Mouse (Mus musculus): Measurements from ENCODE around the gene Msx3.

DNA sequence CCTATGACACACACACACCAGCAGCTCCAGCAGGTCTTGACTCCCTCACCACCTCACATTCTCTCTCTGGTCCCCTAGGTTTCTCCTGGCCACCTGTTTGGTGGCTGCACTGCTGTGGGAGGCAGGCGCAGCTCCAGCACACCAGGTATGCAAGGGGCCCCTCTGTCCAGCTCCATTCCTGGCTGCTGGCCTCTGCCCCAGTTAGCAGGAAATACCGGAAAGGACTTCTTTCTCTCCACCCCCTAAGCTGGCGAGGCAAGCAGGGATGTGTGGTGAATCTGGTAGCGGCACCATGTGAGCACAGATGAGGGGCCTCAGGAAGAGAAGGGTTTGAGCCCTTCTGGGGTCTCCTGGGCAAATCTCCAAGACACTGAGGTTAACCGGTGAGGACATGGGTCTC is 46.1 kb upstream of the Msx3 start:
- TF ChIP-seq CTCF (IDR thresholded peaks at IDR 0.05; ENCODE audit: low read depth, low read length) (no peak), POLR2A (IDR thresholded peaks at IDR 0.05; ENCODE audit: insufficient read depth, low read length) (no peak), EP300 (IDR thresholded peaks at IDR 0.05; ENCODE audit: insufficient read depth, low read depth, low read length) (no peak)

Measured in ES-Bruce4 (cell line).